Mouse (Mus musculus) E14TG2a.4 (cell line): ENCODE data around the gene Sv2a.

ENCODE experiments used
- CTCF ChIP-seq: conservative IDR thresholded peaks from 2 replicates; pipeline ENCODE4 v1.5.1; 2014; ENCODE audit warnings: low read length
- POU5F1 ChIP-seq: IDR thresholded peaks from 2 replicates; pipeline ENCODE4 v1.6.1; 2014; ENCODE audit warnings: low read length, borderline replicate concordance

- no peak for TF ChIP-seq CTCF
- no peak for TF ChIP-seq POU5F1
These were observed 8.5 kb upstream of the Sv2a start, which contains the start of gene Sf3b4 for GRCm38 (mm10) chr3:96172197-96173178.
